Mouse (Mus musculus) telencephalon, adult 2 months (tissue): ENCODE data around the gene Mfng.

Experiments used
- DNase-seq: peaks from one replicate; pipeline ENCODE4 v3.0.0-alpha.2; 2011; ENCODE audit warnings: low read depth, low spot score

Gene Mfng

DNA sequence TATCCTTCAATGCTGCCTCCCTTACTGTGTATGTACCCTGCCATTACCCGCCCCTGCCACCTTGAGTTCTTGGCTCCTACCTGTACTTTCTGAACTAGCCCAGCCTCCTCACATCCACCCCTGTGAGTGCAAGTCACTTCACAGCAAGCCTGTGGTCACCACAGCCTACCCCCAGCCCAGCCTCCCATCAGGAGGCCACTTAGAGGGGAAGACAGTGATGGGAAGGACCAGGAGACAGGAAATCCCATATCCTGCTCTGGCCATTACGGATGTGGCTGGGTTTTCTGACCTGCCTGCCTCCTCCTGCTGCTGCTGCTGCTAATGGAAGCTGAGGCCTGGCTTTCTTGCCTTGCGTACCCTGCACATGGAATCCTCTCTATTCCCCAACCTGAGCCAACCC is 14.8 kb upstream of the Mfng start:
- DNase-seq = no peak

DNA sequence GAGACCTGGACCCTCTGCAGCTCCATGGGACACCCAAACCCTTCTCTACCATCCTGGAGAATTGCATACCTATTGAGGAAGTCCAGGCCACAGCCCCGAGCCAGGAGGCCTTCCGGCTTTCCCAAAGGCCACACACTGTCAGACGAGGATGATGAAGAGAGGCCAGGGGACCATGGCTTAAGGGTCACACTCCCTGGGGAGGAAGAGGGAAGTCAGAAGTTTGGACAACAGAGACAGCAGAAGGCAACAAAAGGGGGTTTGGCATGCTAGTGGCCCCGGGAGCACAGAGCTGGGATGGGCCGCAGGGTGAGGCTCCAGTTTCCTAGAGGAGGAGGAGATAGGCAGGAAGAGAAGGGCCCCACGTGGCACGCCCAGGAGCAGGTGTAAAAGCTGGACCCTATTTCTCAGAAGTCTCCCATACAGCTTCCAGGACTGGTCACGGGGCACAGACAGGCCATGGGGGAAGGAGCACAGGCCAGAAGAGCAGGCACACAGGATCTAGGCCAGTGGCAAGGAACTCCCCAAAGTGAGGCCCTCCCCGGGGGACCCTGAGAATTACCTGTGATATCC is 14.1 kb upstream of the Mfng start:
- DNase-seq = no peak

DNA sequence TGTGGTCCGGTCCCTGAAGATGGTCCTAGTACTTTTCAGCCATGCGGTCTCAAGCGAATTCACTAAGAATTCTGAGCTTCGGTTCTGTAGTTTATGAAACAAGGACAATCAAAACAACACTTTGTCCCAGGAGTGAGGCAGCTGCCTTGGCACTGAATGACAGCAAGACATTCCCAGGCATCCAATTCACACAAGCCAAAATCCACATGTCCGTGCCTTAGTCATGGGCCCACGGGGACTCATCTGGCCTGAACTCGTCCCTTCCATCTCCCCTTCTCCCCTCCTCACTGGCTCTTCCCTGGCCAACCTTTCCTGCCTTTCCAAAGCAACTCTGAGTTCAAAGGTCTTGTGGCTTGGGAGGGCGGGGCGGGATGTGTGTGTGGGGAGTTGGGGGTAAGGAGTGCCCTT is 13.1 kb upstream of the Mfng start:
- DNase-seq = no peak

DNA sequence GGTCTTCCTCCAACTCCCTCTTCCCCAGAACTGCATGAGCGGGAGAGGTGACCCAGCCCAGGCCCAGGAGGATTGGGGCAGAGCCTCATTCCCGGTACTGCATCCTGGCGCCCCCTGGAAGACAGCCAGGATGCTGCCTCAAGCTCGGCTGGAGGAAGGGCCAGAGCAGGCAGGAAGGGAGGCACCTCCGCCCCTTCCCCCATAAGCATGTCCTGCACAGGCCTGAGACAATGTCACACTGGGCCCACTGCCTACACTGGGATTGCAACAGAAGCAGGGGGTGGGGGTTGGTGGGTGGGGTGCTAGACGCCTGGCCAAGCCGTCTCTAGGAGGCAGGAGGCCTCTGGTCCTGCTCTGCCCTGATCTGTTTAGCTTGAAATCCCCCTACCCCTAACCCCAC is 12.7 kb upstream of the Mfng start:
- no peak for DNase-seq

DNA sequence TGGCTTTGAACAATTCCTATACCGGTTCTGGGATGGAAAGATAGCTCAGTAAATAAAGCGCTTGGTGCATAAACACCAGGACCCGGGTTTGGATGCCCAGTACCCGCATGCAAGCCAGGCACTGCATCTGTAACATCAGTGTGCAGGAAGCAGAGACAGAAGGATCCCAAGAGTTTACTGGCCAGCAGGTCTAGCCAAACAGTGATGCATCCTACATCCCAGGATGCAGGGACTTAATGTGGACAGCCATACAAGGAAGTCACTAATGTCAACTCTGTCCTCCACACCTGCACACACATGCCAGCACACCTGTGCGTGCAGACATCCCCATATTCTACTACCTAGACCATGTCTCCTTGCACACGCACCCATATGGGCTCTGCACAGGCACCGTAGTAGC is 12.0 kb upstream of the Mfng start:
- DNase-seq = no peak

DNA sequence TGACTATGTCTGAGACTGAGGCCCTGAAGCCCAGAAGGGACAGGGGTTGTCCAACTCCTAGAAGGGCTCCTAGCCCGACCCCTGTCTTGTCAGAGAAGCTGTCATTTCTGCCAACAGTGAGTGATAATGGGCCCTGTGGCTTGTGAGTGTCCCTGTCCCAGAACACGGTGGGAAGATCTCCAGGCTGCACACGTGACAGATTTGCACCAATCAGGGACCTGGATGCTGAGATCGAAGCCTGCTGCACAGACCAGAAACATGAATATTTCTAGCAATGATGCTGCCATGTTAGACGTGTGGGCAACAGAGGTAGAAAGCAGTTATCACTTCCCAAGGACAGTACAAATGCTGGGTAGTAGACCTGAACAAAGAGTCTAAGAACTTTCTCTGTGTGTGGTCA is 11.2 kb upstream of the Mfng start:
- DNase-seq = no peak

DNA sequence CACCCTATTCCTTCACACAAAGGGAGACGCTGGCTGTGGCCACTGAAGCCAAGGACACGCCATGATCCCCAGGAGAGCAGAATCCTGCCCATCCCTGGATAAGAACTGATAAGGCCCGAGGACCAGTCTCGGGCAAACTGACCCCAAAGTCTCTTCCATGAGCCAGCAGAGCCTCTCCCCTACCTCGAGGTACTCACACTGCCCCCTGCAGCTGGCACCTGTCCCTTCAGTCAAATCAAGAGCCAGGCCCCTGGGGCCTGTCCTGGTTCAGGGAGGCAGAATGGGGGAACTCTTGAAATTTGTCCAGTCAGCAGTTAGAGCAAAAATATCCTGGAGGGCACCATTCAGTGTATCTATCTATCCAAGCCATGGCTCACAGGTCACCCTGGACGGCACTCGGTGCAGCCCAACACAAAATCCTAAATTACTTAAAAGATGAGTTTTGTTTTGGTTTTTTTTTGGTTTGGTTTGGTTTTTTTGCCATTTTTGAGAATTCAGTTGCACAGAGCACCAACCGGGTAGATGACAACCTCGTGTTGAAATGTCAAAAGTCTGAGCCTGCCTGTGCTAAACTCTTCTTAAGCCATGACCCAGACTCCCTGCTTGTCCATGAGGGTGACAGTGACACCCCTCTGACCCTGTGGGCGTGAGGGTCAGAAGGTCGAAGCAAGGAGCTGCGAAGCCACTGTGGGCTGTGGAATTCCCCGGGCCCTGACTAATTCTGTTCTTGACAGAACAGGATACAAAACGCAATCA is 9.3 kb upstream of the Mfng start:
- DNase-seq = no peak

DNA sequence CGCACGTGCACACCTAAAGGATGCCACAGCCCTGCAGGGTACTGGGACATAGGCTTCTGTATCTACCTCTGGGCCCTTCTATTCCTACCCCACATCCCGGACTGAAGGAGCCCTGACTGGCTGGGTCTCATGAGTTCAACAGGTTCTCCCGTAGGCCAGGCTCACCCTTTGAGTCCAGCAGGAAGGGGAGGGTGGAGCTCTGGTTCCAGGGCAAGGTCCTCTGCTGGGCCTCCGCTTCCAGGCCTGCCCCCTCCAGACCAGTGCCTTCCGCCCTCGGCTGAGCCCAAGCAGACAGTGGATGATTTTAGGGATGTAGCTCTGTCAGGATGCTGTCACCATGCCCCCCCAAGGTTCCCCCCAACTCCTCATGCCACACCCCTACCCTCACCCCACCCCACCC is 7.6 kb upstream of the Mfng start:
- DNase-seq = no peak

DNA sequence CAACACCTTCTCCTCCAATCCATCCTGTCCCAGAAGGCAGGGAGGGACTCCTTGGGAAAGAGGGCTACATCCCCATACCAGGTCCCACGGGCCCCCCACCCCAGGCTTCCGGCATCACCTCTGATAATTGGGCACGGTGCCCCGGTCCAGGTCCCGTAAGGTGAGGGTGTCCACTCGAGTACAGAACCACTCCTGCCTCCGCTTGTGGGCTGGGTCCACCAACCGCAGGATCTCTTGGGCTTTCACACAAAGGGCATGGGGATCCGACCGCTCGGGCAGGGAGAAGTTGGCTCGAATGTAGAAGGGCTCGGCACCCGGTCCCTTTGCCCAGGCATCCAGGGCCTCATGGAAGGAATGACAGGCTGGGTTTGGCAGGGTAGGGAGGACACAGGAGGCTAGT is 7.1 kb upstream of the Mfng start:
- no peak for DNase-seq

DNA sequence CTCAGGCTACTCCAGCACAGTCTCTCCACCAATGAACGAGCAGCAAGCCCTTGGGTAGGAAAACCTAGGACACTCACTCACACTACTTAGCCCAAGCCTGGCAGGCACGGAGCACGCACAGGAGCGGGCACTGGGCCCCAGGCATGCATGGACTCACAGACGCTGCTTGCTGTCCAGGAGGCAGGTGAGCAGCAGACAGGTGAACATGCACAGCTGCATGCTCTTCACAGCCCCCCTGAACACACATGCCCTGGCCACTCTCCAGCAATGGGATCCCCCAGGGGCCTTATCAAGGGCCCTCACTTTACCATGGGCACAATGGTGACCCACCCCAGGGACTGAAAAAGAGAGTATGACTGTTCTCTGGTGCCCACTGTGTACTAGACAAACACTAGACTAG is 6.4 kb upstream of the Mfng start:
- DNase-seq = no peak

DNA sequence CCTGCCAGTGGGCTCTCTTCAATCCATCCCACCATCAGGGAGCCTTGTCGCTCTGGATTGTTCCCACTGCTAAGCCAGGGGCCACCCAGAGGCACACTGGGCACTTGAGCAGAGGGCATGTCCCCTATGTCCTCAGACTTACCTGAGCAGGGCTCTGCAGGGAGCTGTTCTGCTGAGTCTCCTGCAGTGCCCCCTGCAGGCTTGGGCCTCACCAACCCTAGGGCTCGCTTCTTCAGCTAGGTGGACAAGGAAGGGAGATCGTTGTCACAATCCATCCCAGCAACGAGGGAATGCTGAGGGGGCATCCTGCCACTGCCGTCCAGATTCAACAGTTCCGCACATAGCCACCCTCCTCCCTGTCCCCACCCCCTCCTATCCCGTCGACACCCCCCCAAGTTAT is 6.0 kb upstream of the Mfng start:
- no peak for DNase-seq

DNA sequence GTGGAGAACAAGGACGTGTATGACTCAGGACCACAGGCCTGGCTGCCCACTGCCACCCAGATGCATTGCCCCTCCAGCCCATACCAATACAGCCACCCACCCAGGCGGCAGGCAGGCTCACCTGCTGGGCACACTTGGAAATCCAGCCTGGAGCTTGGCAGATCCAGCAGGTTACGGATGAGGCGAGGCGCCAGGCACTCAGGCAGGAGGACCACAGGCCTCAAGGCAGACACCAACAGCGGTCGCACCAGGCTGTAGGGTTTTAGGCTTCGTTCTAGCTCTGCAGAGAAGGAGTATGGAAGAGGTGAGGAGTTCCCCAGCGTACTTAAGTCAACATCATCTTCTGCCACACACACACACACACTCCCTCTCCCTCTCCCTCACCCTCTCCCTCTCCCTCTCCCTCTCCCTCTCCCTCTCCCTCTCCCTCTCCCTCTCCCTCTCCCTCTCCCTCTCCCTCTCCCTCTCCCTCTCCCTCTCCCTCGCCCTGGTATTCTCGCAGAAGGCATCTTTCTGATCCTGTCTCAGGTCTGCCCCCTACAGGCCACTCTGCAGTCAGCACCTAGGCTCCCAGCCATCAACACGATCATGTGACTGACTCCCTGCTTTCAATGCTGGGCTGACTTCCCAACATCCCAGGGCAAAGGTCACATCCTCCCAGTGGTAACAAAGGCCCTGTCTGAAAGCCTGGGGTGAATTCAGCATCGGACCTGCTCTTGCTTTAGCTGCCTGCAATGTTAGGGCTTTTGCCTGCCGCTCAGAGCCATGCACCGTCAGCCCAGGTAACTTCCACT is 5.0 kb upstream of the Mfng start:
- peak; percentile 74 for DNase-seq

DNA sequence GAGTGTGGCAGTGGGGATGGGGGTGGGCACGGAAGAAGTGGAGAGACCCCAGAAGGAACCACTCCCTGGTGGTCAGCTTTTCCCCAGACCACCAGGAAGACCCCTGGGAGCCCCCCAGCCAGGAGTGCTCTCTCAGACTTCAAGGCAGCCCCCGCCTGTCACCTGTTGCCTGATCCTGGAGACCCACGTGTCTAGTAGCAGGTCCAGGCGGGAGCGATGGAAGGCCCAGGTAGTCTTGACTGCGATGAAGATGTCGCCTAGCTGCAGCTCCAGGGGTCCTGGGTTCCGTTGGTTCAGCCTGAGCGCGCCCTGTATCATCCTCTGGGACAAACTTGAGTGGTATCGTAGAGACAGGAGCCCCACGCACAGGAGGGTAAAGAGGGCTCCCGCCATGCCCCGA is 419 bp downstream of the Mfng start:
- DNase-seq = no peak

DNA sequence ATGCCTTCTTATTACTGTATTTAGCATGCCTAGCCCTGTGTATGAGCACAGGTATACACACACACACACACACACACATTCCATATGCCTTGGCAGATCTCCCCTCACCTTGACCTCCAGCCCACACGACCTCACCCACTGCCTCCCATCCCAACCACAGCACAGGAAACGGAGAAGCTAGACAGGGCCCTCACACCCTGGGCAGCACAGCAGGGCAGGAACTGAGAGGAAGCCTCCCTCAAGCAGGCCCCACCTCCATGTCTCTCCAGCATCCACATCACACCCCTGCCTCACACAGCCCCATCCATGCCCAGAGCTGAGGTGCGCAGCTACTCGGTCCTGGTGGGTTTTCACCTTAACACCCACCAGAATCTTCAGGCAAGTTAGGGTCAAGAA is 909 bp downstream of the Mfng start:
- DNase-seq = no peak

DNA sequence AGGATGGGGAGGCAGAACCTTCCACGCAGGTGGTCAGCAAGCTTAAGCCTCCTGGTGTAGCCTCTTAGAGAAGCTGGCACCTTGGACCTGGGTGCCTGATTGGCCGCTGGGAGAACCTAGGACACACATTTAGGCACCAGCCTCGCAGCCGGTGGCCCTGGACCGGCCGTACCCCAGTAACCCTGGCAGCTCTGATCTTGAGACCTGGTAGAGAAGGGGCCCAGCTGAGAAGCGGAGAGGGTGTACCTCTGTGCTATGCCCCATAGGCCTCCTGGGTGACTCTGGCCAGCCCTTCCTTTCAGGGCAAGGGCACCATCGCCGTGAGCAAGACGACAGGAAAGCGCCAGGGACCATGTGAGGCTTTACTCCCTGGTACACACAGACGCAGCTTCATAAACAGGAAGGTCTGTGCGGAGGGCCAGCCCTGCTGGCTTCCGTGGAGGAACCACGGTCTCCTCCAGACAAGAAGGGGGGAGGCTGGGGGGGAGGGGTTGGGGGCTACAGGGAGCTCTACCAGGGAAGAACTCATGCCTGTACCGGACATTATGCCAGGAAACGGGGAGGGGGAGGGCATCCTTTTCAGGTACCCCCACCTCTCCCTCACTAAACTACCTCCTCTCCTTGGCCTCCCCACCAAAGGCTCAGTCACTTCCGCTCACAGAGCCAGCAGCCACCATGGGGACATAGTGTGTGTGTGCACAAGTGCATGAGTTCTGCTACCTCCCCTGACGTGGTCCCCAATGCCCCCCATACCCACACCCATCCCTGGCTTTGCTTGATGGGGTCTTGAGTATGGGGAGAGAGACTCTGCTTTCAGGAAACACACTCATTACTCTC is 1.5 kb downstream of the Mfng start:
- no peak for DNase-seq

DNA sequence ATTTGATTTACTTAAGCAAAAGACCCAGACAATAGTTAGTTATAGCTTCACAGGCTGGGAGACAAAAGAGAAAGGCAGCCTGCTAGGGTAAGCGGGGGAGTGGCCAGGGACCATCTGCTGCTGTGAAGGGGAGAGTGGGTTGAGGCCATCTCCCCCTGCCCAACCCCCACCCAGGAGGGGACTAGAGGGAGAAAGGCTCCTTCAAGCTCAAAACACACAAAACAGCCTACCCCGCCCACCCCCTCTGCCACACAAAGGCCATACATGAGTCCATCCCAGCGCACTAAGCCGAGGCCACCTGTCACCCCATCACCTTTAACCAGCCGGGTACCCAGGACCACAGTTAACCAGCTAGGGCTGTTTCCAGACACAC is 2.3 kb downstream of the Mfng start:
- no peak for DNase-seq

DNA sequence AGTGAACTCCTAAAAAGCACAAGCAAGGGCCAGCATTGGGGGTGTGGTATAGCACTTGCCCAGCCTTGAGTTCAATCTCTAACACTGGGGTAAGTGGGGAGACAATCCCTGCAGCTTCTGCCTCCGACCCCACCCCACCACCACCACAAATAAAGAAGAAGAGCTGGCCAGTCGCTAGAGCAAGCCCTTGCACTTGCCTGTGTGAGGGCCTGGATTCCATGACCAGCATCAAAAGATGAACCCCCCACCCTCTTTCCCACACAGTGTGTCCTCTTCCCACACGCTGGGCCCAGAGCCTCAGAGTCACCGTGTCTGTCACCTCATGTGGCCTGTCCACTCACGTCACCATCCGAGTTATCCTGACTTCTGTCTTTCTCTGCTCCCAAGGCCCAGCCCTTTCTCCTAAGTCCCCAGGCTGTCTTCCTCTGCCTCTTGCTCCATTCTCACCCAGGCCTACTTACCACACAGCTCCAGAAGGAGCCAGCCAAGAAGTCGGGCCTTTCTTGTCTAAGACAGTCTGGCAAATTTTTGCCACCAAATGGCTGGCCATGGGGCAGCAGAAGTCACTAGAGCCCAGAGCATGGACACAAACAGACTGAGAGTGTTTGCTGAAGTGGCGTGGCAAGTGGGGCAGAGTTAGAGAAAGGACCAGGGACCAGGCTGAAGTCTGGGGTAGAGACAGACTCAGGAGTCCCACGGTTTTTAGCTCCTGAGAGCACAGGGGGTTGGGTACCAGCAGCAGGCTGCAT is 2.9 kb downstream of the Mfng start:
- DNase-seq = no peak

DNA sequence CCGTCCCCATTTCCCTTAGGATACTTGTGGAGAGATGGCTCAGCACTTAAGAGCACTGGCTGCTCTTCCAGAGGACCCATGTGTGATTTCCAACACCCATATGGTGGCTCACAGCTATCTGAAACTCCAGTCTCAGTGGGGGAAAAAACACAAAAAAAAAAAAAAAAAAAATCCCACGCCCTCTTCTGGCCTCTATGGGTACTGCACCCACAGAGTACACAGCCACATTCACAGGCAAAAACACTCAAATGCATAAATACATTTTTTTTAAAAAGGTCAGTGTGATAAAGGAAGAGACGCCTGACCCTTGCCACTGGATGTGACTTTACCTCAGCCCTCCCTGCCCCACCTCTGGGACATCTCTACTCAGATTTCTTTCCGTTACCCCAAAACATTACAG is 4.2 kb downstream of the Mfng start:
- no peak for DNase-seq

DNA sequence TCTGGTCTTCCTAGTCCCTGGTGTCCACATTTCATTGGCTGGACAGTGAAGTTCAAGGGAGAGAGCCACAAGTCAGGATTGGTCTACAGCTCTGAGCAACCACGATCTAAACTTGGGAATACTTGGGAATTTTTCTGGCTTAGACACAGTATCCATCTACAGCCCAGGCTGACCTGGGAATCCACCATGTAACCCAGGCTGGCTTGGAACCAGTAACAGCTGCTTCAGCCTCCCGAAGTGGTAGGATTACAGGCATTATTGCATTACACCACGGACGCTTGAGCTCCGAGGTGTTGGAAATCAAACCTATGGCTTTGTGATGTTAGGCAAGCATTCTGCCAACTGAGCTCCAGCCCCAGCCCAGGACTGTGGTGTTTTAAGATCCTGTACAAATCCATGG is 9.6 kb downstream of the Mfng start:
- DNase-seq = no peak

DNA sequence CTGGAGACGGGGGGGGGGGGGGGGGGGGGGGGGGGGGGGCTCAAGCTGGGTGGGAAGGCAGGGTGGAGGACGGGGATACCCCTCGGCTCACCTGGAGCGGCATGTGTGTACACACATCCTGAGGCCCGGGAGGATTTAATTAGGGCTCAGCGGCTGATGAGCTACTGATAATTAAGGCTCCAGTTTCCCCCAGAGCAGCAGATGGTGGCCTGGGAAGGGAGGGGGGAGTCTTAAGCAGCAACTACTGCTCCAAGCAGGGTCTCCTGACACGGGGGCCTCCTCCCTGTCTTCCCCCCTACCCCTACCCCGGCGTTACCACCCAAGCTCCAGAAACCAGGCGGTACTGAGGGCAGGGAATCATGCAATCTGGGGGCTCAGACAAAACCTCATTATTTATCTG is 10.1 kb downstream of the Mfng start:
- no peak for DNase-seq

DNA sequence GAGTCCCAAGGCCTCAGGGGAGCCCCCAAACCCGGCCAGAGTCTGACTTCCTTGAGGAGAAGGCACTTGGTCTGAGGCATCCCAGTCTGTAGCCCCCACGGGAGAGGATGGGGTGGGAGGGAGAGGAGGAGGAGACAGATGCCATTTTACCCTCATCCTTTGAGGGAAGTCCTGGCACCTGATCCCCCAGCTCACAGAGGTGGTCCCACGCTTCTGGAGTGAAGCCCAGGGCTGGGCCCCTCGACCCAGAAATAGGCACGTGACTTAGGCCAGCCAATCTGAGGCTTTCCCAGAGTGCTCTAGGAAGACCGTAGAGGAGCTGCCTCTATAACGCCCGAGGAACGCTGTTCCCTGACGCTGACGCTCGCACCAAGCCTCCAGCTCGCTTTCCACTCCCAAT is 12.2 kb downstream of the Mfng start:
- no peak for DNase-seq

DNA sequence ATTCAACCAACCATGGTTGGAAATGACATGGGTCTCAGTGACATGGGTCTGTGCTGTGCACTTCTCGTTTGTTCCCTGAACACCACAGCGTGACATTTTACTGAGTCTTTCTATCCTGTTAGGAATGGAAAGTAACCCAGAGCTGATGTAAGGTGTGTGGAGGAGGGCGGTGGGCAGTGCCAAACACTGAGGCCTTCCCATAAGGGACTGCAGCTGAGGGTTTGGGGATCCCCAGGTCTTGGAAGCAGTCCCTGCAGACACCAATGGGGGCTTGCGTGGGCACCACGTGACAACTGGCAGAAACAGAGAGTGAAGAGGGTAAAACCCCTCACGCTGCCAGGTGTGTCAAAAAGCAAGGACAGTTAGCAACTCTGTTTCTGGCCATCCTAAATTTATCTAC is 15.1 kb downstream of the Mfng start:
- no peak for DNase-seq
